Mouse (Mus musculus): ENCODE data around the gene Usf2.

GRCm38 (mm10) chr7:30954036-30954435 is 2.6 kb downstream of the Usf2 start:
- TF ChIP-seq CTCF (IDR thresholded peaks at IDR 0.05; ENCODE audit: borderline replicate concordance, control insufficient read depth, extremely low read depth, insufficient read depth, low read length, poor library complexity) (no peak), POLR2A (IDR thresholded peaks at IDR 0.05; ENCODE audit: control insufficient read depth, extremely low read depth, insufficient read depth, low read length, poor library complexity) (no peak)

Data from thymus, adult 2 months (tissue).